Mouse (Mus musculus) granulocyte monocyte progenitor cell, adult 5-6 weeks (primary cell): ENCODE measurements around the gene Afdn. TPM values are rescaled to one million over a fixed set of nuclear protein-coding genes. Genes with fewer than 3 reads are reported as not detected.

Experiments
- ATAC-seq: replicated peaks from 2 replicates; pipeline ENCODE4 v1.8.0; 2016; ENCODE audit warnings: mild to moderate bottlenecking, moderate TSS enrichment, inconsistent platforms; ENCODE audit not compliant: poor library complexity, severe bottlenecking
- total RNA-seq, 2 experiments: library from RNA; stranded (forward) in 1 of 2; stranded (reverse) in 1 of 2; fragments of 200-712, 200-1000 nt in 1 of 2; fragments of >200 nt in 1 of 2; fragmentation: Nextera tagmentation in 1 of 2; gene quantifications; 2 replicates each; pipeline ENCODE4 v1.2.3; 2014 to 2017

Gene Afdn
- total RNA-seq, 2 experiments from 2014 or later: 2.4 to 3.8 TPM

DNA sequence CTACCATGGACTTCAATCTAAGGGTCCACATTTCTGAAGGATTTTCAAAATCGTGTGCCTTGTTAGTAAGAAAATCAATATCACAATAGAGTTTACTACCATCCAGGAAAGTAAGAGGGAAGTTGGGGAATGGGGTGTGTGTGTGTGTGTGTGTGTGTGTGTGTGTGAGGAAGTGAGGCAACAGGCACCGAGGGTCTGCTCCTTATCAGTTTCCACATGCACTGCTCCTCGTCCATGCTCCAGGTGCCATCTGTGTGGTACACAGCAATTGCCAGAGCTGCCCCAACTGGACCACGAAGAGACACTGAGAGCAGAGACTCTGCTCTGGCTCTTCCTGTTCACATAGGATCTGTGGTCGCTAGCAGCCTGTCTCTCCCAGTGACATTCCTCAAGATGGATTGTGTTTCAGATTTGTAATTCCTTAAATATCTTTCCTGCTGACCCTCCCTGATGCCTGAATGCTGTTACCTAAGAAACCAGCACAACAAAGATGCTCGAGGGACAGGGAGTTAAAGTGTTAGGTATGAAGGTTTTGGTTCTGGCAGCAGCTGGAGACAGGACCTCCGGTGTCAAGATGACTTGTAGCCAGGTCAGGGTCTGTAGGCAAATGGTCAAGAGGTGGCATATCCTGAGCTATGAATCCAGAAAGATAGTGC is 22.1 kb upstream of the Afdn start:
- ATAC-seq: peak; percentile 54

- ATAC-seq: peak; percentile 64
These were observed 21.4 kb upstream of the Afdn start for GRCm38 (mm10) chr17:13738916-13739315.

DNA sequence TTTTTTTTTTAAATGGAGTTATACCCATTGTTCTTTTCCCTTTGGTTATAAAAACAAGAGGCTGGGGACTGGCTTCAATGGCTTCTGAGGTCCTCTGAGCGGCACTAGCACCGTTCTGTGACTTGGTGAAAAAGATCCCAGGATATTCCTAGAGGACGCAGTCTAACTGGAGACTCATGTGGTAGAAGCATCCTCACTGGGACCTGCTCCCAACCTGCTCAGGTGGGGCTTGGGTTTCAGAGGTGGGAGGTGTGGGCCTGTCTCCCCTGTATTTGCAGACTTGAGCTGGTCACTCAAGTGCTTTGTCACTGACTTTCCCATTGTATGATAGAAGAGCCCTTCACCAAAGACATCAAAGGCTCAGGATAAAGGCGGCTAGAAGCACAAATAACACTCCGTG is 20.4 kb upstream of the Afdn start:
- ATAC-seq: no peak

DNA sequence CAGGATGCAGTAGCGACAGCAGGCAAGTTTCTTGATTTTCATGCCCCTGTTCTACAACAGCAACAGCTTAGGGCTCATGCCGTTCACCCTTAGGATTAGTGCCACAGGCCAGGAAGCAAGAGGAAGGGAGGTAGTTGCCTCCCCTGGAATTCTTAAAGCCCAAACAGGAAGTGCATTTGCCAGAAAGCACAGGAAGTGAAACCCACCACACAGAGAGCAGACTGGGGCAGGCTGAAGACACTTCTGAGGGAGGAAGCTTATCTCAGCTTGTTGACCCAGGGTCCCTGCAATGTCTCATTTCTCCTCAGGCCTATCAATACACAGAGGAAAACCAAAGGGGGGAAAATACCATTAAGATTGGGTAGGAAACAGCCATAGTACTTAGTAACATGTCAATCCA is 19.5 kb upstream of the Afdn start:
- peak; percentile 61 for ATAC-seq

GRCm38 (mm10) chr17:13741611-13742010 is 18.7 kb upstream of the Afdn start:
- no peak for ATAC-seq

GRCm38 (mm10) chr17:13742334-13742733 is 18.0 kb upstream of the Afdn start:
- ATAC-seq: no peak

- no peak for ATAC-seq
These were observed 17.2 kb upstream of the Afdn start for GRCm38 (mm10) chr17:13742941-13743708.

DNA sequence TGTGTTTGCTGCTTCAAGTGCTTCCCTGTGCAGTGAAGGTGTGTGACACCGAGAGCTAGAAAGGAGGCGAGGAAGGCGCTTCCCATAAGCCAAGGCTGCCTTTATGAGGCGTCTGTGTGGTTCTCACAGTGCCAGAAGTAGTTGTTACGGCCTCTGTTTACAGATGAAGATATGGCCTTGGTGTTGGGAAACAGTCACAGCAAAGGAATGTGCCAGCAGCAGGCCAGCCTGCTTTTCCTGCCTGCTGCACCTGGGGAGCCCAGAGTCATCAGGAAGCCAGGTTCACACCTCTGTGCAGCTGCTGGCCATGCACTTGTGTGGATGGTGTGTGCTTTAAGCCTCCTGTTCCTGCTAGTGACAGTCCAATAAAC is 16.6 kb upstream of the Afdn start:
- no peak for ATAC-seq

DNA sequence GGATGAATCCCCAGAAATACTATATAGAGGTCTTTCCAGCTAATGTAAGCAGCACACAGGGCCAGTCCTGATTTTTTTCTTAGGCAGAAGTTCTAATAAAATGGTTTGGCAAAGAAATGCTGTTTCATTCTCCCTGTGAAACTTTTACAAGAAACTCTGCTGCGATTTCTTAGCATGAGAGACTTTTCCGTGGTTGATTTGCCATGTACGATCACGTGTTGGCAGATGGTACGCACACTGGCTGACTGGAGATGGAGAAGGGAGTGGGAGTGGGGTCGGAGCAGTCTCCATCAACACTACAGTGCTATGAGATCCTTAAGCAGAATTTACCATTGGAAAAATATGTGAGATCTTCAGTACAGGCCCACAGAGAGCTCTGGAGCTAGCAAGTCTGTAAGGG is 16.1 kb upstream of the Afdn start:
- no peak for ATAC-seq

DNA sequence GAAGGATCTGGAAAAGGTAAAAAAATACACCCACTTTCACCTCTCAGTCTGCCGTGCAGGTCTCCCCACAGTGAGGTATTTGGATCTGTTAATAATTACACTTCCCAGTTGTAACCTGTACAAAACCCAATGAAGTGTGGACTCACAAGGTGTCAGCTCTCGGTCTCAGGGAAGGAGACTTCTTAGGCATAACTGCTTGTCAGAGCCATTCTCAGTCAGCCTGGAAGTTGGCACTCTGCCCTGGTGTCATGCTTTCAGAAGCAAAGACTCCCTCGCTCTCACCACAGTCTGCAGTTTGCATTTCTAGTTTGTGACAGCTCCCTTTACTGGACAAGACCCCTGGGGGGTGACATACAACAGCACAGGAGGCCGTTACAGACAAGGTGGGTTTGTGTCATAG is 15.5 kb upstream of the Afdn start:
- ATAC-seq: no peak

DNA sequence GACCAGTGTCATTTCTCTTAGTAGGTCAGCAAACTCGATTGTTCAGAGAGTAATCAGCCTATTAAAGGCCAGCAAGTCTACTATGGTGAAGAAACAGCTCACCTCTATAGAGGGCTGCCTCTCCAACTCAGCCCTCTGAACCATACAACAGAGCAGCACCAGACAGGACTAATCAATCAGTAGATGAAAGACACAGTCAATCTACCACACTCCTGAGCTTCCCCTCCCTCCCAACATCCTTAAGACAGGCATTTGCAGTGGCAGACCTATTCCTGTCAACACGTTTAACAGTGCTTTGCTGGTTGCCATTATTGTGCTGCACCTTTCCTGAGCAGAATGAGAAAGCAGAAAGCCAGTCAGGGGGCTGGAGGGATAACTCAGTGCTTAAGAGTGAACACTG is 15.0 kb upstream of the Afdn start:
- ATAC-seq: no peak

- peak; percentile 85 for ATAC-seq
These were observed 14.0 kb upstream of the Afdn start for GRCm38 (mm10) chr17:13746330-13746729.

- peak; percentile 41 for ATAC-seq
These were observed 12.7 kb upstream of the Afdn start for GRCm38 (mm10) chr17:13747681-13748080.

DNA sequence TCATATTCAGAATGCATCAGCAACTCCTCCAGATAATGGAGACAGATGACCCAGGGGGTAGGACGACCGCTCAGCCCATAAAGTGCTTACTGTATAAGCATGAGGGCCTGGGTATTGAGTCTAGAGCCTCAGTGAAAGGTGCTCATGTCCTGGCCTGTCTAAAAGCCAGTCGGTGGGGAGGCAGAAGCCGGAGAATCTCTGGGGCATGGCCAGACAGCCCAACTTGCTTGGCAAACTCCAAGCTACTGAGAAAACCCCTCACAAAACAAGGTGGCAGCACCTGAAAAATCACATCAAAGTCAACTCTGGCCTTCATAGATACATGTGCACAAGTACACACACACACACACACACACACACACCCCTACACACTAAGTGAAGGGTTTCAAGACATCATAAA is 11.3 kb upstream of the Afdn start:
- no peak for ATAC-seq

GRCm38 (mm10) chr17:13753918-13754317 is 6.4 kb upstream of the Afdn start:
- no peak for ATAC-seq

GRCm38 (mm10) chr17:13754940-13755339 is 5.4 kb upstream of the Afdn start:
- no peak for ATAC-seq

DNA sequence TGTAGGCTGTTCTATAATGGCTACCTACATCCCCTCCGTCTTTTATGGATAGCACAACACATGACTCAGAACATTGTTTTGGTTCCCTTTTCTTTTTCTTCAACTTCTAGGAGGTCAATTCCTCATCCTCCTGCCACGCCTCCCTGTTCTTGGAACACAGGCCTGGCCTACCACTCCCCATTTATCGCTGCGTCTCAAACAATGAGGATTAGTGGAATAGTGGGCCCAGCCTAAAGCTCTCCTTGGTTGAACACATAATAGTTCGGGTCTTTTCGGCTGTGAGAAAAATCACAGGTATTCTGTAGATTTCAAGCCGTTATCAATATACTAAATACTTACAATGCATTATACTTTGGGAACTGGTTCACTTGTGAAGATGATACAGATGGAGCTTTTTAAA is 1.8 kb upstream of the Afdn start:
- peak; percentile 38 for ATAC-seq

- ATAC-seq: no peak
These were observed 1.0 kb upstream of the Afdn start for GRCm38 (mm10) chr17:13759156-13759852.

DNA sequence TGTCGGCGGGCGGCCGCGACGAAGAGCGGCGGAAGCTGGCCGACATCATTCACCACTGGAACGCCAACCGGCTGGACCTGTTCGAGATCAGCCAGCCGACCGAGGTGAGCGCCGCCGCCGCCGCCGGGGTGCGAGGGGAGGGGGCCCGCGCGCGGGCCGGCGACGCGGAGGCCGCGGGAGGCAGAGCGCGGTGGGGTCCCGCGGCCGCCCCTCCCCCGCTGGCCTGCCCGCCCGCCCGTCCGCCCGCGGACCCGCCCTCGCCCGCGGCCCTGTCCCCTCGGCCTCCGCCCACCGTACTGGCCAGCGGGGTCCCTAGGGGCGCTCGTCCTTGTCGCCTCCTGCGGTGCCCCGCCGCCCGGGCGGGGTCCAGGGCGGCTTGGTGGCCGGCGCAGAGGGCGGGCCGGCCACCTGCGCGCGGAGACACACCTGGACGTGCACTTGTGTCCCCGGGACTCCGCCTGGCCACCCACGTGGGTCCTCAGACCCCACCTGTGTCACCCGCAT is 388 bp downstream of the Afdn start:
- ATAC-seq: no peak

GRCm38 (mm10) chr17:13761179-13761913 is 1.0 kb downstream of the Afdn start, which contains the start of gene Tcte2:
Gene Tcte2, minus strand, starts transcription at chr17:13761825.
- ATAC-seq: peak; percentile 43

DNA sequence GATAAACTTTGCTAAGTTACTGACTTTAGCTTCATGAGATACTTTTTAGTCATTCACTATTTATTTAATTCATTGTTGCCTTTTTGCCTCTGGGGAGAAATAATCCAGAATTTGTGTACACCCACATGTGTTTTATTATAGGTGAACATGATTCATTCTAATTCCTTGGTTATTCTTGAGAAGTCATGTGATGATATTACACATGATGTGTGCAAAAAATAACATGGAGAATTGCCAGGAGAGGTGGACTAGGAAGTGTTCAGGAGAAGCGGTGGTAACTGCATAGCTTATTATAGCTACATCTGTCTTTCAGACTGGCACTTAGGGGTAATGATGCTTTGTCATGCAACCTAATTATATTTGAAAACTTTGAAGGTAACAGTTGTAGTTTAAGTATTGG is 3.5 kb downstream of the Afdn start:
- no peak for ATAC-seq
